Mouse (Mus musculus): ENCODE data around the gene Spg20. TPM values are rescaled to one million over a fixed set of nuclear protein-coding genes. Genes with fewer than 3 reads are reported as not detected.

Spg20 gene
- polyA plus RNA-seq (2012; rRNA removed): 10.1 and 10.9 TPM in 2 replicates

- under 1% methylated on average over 58 of the region's 58 CpGs for WGBS
- no peaks in the 10 kb centered on the region for H3K27me3 ChIP-seq (replicated peaks; ENCODE audit: control insufficient read depth, insufficient read depth, low read length)
- TF ChIP-seq POLR2A (IDR thresholded peaks at IDR 0.05; ENCODE audit: low read depth, low read length): peak; percentile 75
- peak; percentile 83 for TF ChIP-seq CTCF (conservative IDR thresholded peaks at IDR 0.05; ENCODE audit: insufficient read depth, insufficient read length, low read depth, low read length)
- peaks cover 7% of the 10 kb centered on the region for H3K4me1 ChIP-seq (ENCODE audit: control insufficient read depth, insufficient read depth, low read length)
- H3K4me3 ChIP-seq (ENCODE audit: insufficient read depth, low read depth, low read length): peak within 1 kb of the TSS; percentile 88
- DNase-seq: peak; percentile 97
- H3K27ac ChIP-seq (ENCODE audit: insufficient read depth, low read depth, low read length): peak within 1 kb of the TSS; percentile 79
- no peaks in the 10 kb centered on the region; the same call in 1 of the 2 replicates for H3K36me3 ChIP-seq (ENCODE audit: control insufficient read depth, insufficient read depth, low read length)
Observed at GRCm38 (mm10) chr3:55111935-55112709, at the start of gene Spg20. Gene Spg20, plus strand, starts transcription at chr3:55112108.

- H3K36me3 ChIP-seq (ENCODE audit: control insufficient read depth, insufficient read depth, low read length): no peaks in the 10 kb centered on the region
- WGBS: 73% methylated on average over 9 of the region's 9 CpGs
- no peak for DNase-seq
- no peaks in the 10 kb centered on the region for H3K4me1 ChIP-seq (ENCODE audit: control insufficient read depth, insufficient read depth, low read length)
- H3K27me3 ChIP-seq (replicated peaks; ENCODE audit: control insufficient read depth, insufficient read depth, low read length): no peaks in the 10 kb centered on the region
- no peak for TF ChIP-seq CTCF (conservative IDR thresholded peaks at IDR 0.05; ENCODE audit: insufficient read depth, insufficient read length, low read depth, low read length)
- no peak for TF ChIP-seq POLR2A (IDR thresholded peaks at IDR 0.05; ENCODE audit: low read depth, low read length)
- no peak overlapping the region for H3K4me3 ChIP-seq (ENCODE audit: insufficient read depth, low read depth, low read length)
- H3K27ac ChIP-seq (ENCODE audit: insufficient read depth, low read depth, low read length): no peak overlapping the region
Observed at GRCm38 (mm10) chr3:55062653-55063052, 49.3 kb upstream of the Spg20 start.

- Histone ChIP-seq H3K27ac (ENCODE audit: insufficient read depth, low read depth, low read length) (no peak overlapping the region), H3K4me3 (ENCODE audit: insufficient read depth, low read depth, low read length) (no peak overlapping the region), H3K27me3 (replicated peaks; ENCODE audit: control insufficient read depth, insufficient read depth, low read length) (no peaks in the 10 kb centered on the region), H3K4me1 (ENCODE audit: control insufficient read depth, insufficient read depth, low read length) (no peaks in the 10 kb centered on the region), H3K36me3 (ENCODE audit: control insufficient read depth, insufficient read depth, low read length) (no peaks in the 10 kb centered on the region)
- WGBS: 20% methylated on average over 2 of the region's 2 CpGs
- peak; percentile 63 for DNase-seq
- TF ChIP-seq POLR2A (IDR thresholded peaks at IDR 0.05; ENCODE audit: low read depth, low read length) (no peak), CTCF (conservative IDR thresholded peaks at IDR 0.05; ENCODE audit: insufficient read depth, insufficient read length, low read depth, low read length) (peak; percentile 87)
Observed at GRCm38 (mm10) chr3:55064396-55064795, 47.5 kb upstream of the Spg20 start.

- no peak for DNase-seq
- TF ChIP-seq CTCF (conservative IDR thresholded peaks at IDR 0.05; ENCODE audit: insufficient read depth, insufficient read length, low read depth, low read length) (no peak), POLR2A (IDR thresholded peaks at IDR 0.05; ENCODE audit: low read depth, low read length) (no peak)
- Histone ChIP-seq H3K27ac (ENCODE audit: insufficient read depth, low read depth, low read length) (no peak overlapping the region), H3K4me3 (ENCODE audit: insufficient read depth, low read depth, low read length) (no peak overlapping the region), H3K27me3 (replicated peaks; ENCODE audit: control insufficient read depth, insufficient read depth, low read length) (no peaks in the 10 kb centered on the region), H3K36me3 (ENCODE audit: control insufficient read depth, insufficient read depth, low read length) (no peaks in the 10 kb centered on the region), H3K4me1 (ENCODE audit: control insufficient read depth, insufficient read depth, low read length) (no peaks in the 10 kb centered on the region)
- 58% methylated on average over 14 of the region's 14 CpGs for WGBS
Observed at GRCm38 (mm10) chr3:55065738-55066665, 45.9 kb upstream of the Spg20 start.

GRCm38 (mm10) chr3:55066666-55067023 lies 45.3 kb upstream of the Spg20 start:
- Histone ChIP-seq H3K27me3 (replicated peaks; ENCODE audit: control insufficient read depth, insufficient read depth, low read length) (no peaks in the 10 kb centered on the region), H3K4me1 (ENCODE audit: control insufficient read depth, insufficient read depth, low read length) (no peaks in the 10 kb centered on the region), H3K36me3 (ENCODE audit: control insufficient read depth, insufficient read depth, low read length) (no peaks in the 10 kb centered on the region), H3K27ac (ENCODE audit: insufficient read depth, low read depth, low read length) (no peak overlapping the region), H3K4me3 (ENCODE audit: insufficient read depth, low read depth, low read length) (no peak overlapping the region)
- TF ChIP-seq CTCF (conservative IDR thresholded peaks at IDR 0.05; ENCODE audit: insufficient read depth, insufficient read length, low read depth, low read length): no peak
- TF ChIP-seq POLR2A (IDR thresholded peaks at IDR 0.05; ENCODE audit: low read depth, low read length): no peak
- DNase-seq: no peak
- 41% methylated on average over 12 of the region's 12 CpGs for WGBS

- no peaks in the 10 kb centered on the region for H3K36me3 ChIP-seq (ENCODE audit: control insufficient read depth, insufficient read depth, low read length)
- H3K27me3 ChIP-seq (replicated peaks; ENCODE audit: control insufficient read depth, insufficient read depth, low read length): no peaks in the 10 kb centered on the region
- 38% methylated on average over 7 of the region's 7 CpGs for WGBS
- TF ChIP-seq POLR2A (IDR thresholded peaks at IDR 0.05; ENCODE audit: low read depth, low read length): no peak
- TF ChIP-seq CTCF (conservative IDR thresholded peaks at IDR 0.05; ENCODE audit: insufficient read depth, insufficient read length, low read depth, low read length): no peak
- no peaks in the 10 kb centered on the region for H3K4me1 ChIP-seq (ENCODE audit: control insufficient read depth, insufficient read depth, low read length)
- H3K27ac ChIP-seq (ENCODE audit: insufficient read depth, low read depth, low read length): no peak overlapping the region
- no peak overlapping the region for H3K4me3 ChIP-seq (ENCODE audit: insufficient read depth, low read depth, low read length)
- no peak for DNase-seq
Observed at GRCm38 (mm10) chr3:55067791-55068434, 44.0 kb upstream of the Spg20 start.

Data from kidney, adult 2 months (tissue).